Comparison of ENCODE assay signal across 34 mouse cellular contexts in genomic region chr3:126370571-126370970, GRCm38 (mm10). TPM values are rescaled to one million over a fixed set of nuclear protein-coding genes. Genes with fewer than 3 reads are reported as not detected.
DNase-seq lines count a peak whose midpoint lies in the region; ATAC-seq lines count a peak whose summit lies in the region.
"Had no signal": no experiment of that assay in that cellular context is flagged by ENCODE, and none has a peak within 500 bp of the region (broad histone marks: within the 10 kb centered on the region; RNA-seq: fewer than 3 reads in every experiment).

No protein-coding gene starts in this region.

- H3K4me2 ChIP-seq in heart, embryonic 12.5 days = no peak overlapping the region
- H3K4me2 ChIP-seq: embryonic facial prominence, embryonic 13.5 days; heart, embryonic 15.5 days; liver, embryonic 12.5 days; midbrain, embryonic 15.5 days; neural tube, embryonic 15.5 days had no signal

- no peaks in the 10 kb centered on the region for H3K36me3 ChIP-seq in heart, embryonic 12.5 days
- H3K36me3 ChIP-seq: embryonic facial prominence, embryonic 13.5 days; heart, embryonic 15.5 days; liver, embryonic 12.5 days; midbrain, embryonic 10.5 days; midbrain, embryonic 15.5 days; neural tube, embryonic 15.5 days had no signal

- no peaks in the 10 kb centered on the region for H3K9me3 ChIP-seq in heart, embryonic 12.5 days (replicated peaks)
- H3K9me3 ChIP-seq: embryonic facial prominence, embryonic 13.5 days; heart, embryonic 15.5 days; liver, embryonic 12.5 days; midbrain, embryonic 10.5 days; midbrain, embryonic 15.5 days; neural tube, embryonic 15.5 days had no signal

- DNase-seq in heart, adult 11 months = peak; percentile 93
- peak; percentile 13 for DNase-seq in lung, postnatal 14 days
- DNase-seq in lung, postnatal 4 days = no peak
- peak; percentile 22 to 29 for DNase-seq in heart, postnatal 14 days
- DNase-seq in left cerebral cortex, adult 18-20 months (ENCODE audit: low spot score in 2 of 2) = no peak
- no peak for DNase-seq in right cerebral cortex, postnatal 4 days
- DNase-seq: adrenal gland, postnatal 14 days; cerebellum, adult 11 months; cerebellum, adult 9-10 months; cerebellum, postnatal 36 days; embryo, embryonic 11 days; kidney, adult 8-10 months; kidney, postnatal 4 days; left cerebral cortex, postnatal 4 days; liver, postnatal 0 days; retina, postnatal 1 day; right cerebral cortex, postnatal 14 days; spleen, adult 18-20 months; thymus, adult 18-20 months; thymus, postnatal 25 days had no signal

- H3K9ac ChIP-seq in heart, embryonic 12.5 days = no peak overlapping the region
- H3K9ac ChIP-seq: embryonic facial prominence, embryonic 13.5 days; heart, embryonic 15.5 days; liver, embryonic 12.5 days; liver, postnatal 0 days; midbrain, embryonic 15.5 days; neural tube, embryonic 15.5 days had no signal

- H3K4me3 ChIP-seq in heart, embryonic 12.5 days = no peak overlapping the region
- H3K4me3 ChIP-seq: embryonic facial prominence, embryonic 13.5 days; erythroblast, embryonic 14.5 days; heart, embryonic 15.5 days; liver, embryonic 12.5 days; midbrain, embryonic 10.5 days; midbrain, embryonic 15.5 days; neural tube, embryonic 15.5 days had no signal

- no peak for ATAC-seq in heart, embryonic 12.5 days (ENCODE audit: insufficient number of reproducible peaks, low FRiP score)
- ATAC-seq: CD4-positive, CD25-positive, alpha-beta regulatory T cell, adult 4 months; forebrain, embryonic 16.5 days; hindbrain, embryonic 16.5 days; liver, embryonic 12.5 days; liver, postnatal 0 days; lung, postnatal 0 days; midbrain, embryonic 15.5 days had no signal

- H3K4me1 ChIP-seq in heart, embryonic 12.5 days (replicated peaks) = no peaks in the 10 kb centered on the region
- H3K4me1 ChIP-seq: embryonic facial prominence, embryonic 13.5 days; heart, embryonic 15.5 days; liver, embryonic 12.5 days; midbrain, embryonic 10.5 days; midbrain, embryonic 15.5 days; neural tube, embryonic 15.5 days had no signal

- H3K27ac ChIP-seq in heart, embryonic 12.5 days (ENCODE audit: poor library complexity, severe bottlenecking) = no peak overlapping the region
- H3K27ac ChIP-seq: embryonic facial prominence, embryonic 13.5 days; heart, embryonic 15.5 days; kidney, postnatal 0 days; liver, embryonic 12.5 days; midbrain, embryonic 10.5 days; midbrain, embryonic 15.5 days; neural tube, embryonic 15.5 days had no signal

- intact Hi-C loops in heart, postnatal 14 days (cut with DNase I) = no loop called here

- no peaks in the 10 kb centered on the region for H3K27me3 ChIP-seq in heart, embryonic 12.5 days (replicated peaks)
- H3K27me3 ChIP-seq: embryonic facial prominence, embryonic 13.5 days; heart, embryonic 15.5 days; liver, embryonic 12.5 days; midbrain, embryonic 15.5 days; neural tube, embryonic 15.5 days had no signal

RNA-seq across cellular contexts. Expression of gene Arsj, which starts 7.1 kb away (rescaled TPM):
- 0.63 and 0.80 TPM in 2 replicates for polyA plus RNA-seq in heart, embryonic 12.5 days (2016; fragmentation: Nextera tagmentation; extraction: Ambion mirVana)
- under 1 TPM; 0.62 to 0.68 TPM for total RNA-seq in heart, postnatal 14 days (2021)
- 1 to 10 TPM; 2.9 to 3.3 TPM for total RNA-seq in left cerebral cortex, adult 18-20 months (2021)
- total RNA-seq: megakaryocyte progenitor cell, adult 5-6 weeks had no signal
- polyA plus RNA-seq: CD4-positive, CD25-positive, alpha-beta regulatory T cell, adult 4 months; erythroblast, embryonic 14.5 days; liver, embryonic 12.5 days; liver, postnatal 0 days had no signal

Comparison
In these comparisons a context has a peak if more than half of its experiments do, and no peak if none do; other contexts are left out.
1. DNase-seq: peak in heart, adult 11 months (single experiment), lung, postnatal 14 days (single experiment) and heart, postnatal 14 days (2 of 2); none in lung, postnatal 4 days (0 of 2), left cerebral cortex, adult 18-20 months (0 of 2) and right cerebral cortex, postnatal 4 days (single experiment).